Mouse (Mus musculus) urinary bladder, postnatal 36 days (tissue): ENCODE data around the gene Rad9a.

Source experiments
- DNase-seq, 2 experiments: peaks; one replicate each; pipeline ENCODE4 v3.0.0; 2022; ENCODE audit warnings: low spot score in 2 of 2, mixed read lengths in 1 of 2

Gene Rad9a

DNA sequence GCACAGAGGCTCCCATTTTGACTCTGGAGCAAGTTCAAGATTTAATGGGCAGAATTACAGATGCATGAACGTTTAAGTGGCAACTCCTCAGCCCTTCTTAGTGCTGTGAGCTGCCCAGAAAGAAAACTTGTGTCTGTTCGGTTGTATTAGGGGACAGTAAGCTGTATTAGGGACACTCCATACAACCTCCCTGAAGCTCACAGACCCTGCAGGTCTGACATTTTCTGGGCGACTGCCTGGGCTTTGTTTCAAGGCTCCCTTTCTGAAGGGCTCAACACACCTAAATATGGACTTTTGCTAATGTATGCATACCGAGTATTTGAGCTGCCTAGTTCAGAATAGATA is 37.9 kb downstream of the Rad9a start:
- no peak for DNase-seq

DNA sequence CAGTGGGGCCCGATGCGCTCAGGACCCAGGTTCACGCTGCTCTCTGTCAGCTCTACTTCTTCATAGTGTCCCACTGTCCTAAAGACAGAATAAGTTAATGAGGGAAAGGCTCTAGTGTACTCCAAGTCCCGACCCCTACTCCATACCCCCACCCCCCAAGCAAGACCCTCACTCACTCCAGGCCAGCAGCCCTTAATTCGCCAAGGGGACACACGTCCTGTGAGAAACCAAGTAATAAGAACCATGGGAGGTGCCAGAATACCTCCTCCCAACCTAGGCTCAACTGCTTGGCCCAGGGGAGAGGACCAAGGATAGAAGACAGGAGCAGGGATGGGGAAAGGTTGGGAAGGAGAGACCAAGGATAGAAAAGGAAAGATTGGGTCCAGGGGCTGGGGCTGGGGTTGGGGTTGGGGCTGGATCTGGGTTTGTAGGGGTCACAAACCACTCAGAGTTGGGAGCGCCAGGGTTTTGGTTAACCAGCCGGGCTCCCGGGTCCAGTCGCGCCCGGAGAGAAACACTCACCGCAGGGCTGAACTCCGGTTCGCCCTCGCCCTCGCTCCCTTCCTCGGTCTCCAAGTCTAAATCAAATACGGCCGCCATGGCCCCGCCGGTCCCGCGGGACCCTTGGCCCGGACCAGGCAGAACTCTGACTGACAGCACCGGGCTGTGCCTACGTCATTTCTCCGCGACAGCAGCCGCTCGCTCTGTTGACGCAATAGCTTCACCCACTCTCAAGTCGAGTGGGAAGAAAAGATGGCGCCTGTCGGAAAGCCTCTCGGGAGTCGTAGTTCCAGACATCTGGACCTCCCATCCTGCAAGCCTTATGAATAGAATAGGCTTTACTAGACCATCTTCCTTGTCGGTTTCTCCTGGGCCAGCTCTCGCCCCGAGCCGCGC is 38.6 kb downstream of the Rad9a start, which contains the start of gene Rps6kb2:
Gene Rps6kb2 (minus strand): TSS at position 709 of the 897 bp plus-strand sequence.
- peak; percentile 92 to 96 for DNase-seq

DNA sequence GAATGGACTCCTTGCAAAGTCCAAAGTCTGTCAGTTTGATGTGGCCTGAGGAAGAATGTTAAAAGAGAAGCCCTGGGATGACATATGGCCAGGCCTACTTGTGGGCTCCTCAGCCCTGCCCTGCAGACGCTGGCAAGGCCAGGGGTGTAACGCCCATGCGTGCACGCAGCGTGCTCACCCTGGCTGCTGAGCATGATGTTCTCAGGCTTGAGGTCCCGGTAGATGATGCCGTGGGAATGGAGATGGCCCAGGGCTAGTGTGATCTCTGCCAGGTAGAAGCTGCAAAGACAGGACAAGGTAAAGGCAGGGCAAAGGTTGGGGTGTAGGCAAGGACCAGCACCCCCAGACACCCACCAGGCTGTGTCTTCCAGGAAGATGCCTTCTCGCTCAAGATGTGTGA is 42.4 kb downstream of the Rad9a start:
- no peak for DNase-seq

DNA sequence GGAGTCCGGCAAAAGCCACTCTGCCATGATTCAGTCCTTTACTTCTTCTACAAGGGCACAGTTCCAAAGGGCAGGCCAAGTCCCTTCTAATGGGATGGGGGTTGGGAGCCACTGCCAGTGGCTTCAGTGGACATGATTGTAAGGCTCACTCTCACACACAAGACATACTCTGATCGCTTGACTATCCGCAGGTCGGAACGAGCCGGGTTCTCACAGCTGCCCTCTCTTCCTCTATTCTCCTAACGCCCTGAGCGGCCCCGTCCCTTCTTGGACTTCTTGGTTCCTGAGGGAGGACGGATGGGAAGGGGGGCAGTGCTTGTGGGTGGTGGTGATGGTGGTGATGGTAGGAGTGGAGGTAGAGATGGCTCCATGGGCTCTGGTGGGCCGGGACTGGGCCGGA is 44.7 kb downstream of the Rad9a start:
- no peak for DNase-seq

DNA sequence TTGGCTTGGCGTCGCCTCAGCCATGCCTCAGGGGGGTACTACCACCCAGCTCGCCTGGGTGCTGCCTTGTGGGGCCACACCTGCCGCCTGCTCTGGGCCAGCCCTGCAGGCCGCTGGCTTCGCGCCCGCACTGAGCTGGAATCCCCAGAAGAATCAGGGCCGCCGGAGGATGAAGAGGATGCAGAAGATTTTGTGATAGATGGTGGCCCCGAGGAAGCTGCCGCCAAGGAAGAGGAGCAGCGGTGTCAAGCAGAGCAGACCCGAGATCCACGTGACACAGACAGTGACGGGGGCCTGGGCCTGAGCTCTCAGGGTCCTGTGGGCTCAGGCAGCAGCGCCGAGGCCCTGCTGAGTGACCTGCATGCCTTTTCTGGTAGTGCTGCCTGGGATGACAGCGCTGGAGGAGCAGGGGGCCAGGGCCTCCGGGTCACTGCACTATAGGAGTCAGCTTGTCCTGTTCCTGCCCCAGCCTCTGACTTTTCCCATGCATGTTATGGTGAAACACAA is 45.3 kb downstream of the Rad9a start:
- no peak for DNase-seq

DNA sequence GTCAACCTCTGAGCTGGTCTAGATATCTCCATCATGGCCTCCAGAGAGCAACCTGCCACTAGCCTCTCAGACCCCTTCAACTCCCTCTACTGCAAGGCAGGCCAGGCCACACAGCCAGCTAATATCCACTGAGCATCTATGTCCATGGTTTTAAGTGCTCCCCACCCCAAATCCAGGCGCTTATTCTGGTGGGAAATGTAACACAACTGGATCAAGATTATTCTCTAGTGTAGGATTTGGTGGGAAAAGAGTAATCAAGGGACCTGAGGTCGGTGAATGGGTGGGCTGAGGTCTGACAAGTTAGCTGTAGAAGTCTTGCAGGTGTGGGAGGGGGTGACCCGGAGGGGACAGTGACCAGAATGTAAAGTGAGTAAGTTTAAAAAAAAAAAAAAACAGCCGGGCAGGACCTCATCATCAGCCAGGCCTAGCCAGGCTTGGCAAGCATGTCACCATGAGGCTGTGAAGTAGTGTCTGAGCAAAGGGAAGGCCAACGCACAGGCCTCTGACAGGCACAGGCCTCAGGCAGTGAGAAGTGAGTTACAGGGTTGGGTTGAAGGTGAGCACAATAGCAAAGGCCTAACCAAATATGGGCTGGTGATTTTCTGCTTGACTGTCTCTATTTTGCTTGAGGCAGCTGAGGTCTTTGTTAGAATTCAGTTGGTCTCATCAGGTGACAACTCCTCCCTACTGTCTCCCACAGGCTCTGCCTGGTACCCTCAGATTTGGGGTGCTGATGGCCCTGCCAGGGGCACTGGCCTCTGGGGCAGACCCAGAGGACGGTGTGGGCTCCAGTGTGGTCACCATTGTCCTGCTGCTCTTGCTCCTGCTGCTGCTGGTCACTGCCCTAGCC is 46.0 kb downstream of the Rad9a start:
- no peak for DNase-seq

DNA sequence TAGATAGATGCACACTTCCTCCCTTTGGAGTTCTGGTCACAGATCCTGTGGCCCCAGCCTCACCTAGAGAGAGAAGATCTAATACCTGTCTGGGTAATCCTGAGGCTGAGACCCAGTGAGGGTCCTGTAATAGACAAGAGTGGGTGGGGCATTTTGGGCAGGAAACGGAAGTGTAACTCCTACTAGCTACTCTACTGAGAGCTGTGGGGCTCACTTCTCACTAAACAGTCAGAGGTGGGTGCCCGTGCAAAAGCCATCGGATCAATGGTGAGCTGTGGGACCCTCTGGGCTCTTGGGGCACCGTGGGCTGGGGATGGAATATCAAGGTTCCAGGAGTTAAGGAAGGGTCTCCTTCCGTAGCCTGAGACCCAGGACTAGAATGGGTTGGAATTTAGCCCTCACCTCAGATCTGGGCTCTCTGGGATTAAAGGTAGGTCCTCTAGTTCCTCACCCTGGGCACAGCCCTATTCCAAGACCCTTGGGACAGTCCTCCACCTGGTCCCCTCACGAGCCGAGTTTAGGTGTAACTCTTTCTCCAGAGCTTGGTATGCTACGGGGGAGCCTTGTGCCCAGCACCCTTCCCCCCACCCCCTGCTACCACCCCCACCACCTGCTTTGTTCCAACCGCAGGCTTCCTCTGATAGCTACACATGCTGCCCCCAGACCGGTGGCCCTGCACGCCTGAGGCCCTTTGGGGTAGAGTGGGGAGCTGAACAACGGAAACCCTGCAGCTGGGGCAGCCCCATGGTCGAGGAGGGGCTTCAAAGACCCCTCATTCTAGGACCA is 46.8 kb downstream of the Rad9a start:
- DNase-seq, result no peak

DNA sequence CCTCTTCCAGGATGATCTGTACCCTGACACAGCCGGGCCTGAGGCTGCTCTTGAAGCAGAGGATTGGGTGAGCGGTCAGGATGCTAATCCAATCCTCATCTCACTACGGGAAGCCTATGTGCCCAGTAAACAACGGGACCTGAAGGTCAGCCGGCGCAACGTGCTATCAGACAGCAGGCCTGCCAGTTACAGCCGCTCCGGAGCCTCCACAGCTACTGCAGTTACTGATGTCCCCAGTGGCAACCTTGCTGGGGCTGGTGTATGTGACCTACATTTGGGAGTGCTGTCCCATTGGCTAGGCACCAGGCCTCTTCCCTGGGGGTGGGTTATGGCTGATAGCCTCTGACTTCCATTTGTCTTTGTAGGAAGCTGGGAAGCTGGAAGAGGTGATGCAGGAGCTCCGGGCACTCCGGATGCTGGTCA is 48.2 kb downstream of the Rad9a start, which contains the start of gene Ptprcap:
Gene Ptprcap (plus strand): TSS at position 373 of the 423 bp plus-strand sequence.
- no peak for DNase-seq

DNA sequence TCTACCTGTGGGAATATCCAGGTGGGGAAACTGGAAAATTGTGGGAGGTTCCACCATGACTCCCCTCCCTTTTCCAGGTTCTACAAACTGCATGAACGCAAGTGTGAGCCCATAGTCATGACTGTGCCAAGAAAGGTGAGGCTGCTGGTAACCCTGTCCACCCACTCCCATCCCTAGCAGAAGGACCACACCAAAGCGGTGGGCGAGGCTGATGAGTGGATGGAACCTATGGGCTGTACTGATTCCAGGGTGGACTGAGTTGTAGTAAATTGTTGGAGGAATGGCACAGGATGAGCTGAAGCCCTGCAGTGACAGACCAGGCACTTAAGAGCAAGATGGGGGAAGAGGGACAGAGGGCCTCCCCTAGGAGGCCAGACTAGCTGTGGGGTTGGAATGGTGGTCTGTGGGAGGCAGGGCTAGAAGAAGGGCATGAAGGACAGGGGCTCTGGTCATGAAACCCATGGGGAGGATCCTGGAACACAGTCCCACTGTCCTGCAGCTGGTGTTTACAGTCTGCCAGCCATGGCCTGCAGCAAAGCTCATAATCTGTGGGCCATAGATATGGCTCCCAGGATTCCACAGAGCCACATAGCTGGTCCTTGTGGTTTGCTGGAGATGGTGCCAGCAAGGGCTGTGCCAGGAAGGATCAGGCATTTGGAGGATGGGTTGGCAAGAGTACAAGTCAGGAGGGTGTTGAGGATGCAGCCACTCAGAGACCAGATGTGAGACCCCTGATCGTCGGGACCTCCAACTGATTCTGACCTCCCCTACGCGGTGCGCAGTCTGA is 48.8 kb downstream of the Rad9a start:
- no peak for DNase-seq

DNA sequence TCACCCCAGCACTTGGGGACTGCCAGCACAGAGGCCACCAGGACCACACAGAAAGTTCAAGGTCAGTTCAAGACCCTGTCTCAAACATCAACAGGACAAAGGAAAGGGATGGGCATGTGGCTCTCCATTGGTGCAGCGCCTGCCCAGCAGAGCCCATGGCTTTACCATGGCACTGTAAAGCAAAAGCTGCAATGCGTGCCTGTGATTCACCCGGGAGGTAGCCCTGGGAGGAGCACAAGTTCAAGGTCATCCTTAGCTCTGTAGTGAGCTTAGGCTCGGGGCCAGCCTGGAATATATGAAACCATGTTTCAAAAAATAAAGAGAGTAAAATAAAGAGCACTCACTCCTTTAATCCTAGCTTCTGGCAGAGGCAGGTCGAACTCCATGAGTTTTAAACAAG is 49.6 kb downstream of the Rad9a start:
- DNase-seq, result no peak

DNA sequence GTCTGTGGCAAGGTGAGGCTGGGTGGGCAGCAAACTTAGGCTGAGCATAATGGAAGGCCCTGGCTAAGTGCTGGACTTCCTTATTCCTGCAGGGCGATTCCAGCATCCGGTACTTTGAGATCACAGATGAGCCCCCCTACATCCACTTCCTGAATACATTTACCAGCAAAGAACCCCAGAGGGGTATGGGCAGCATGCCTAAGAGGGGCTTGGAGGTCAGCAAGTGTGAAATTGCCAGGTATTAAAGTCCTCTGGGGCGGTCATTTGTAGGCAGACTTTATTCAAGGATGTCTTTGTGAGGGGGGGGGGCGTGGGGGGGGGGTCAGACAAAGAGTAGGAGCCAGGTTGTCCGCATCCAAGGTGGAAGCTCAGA is 50.0 kb downstream of the Rad9a start:
- DNase-seq, result no peak

DNA sequence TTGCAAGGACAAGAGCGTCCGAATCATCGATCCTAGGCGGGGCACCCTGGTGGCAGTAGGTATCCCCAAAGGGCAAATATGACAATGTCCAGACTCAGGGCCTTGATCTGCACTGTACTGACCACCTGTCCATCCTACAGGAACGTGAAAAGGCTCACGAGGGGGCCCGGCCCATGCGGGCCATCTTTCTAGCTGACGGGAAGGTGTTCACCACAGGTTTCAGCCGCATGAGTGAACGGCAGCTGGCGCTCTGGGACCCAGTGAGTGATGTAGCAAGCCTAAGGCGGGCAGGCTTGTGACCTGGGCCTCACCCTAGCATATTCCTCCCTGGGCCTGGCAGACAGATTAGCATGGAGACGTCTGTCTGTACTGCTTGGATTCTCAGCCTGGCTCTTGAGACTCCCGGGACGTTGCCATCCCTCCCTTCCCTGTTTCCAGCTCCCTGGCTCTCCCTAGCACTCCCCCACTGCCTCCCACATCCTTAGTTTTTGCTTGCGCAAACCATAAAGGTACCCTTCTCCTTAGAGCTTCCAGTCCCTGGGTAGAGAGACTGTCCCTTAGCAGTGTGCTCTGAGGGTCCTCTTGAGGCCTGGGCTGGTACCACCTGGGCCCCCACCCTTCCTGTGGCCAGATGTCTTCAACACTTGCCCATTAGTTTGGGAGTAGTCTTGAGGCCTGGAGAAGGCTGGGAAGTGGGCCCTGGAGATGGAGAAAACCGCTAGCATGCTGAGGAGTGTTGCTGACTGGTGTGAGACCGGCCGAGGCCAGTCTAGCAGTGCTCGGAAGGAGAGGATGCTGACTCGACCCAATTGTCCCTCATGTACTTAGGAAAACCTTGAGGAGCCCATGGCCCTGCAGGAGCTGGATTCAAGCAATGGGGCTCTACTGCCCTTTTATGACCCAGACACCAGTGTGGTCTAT is 50.6 kb downstream of the Rad9a start:
- DNase-seq, result no peak

DNA sequence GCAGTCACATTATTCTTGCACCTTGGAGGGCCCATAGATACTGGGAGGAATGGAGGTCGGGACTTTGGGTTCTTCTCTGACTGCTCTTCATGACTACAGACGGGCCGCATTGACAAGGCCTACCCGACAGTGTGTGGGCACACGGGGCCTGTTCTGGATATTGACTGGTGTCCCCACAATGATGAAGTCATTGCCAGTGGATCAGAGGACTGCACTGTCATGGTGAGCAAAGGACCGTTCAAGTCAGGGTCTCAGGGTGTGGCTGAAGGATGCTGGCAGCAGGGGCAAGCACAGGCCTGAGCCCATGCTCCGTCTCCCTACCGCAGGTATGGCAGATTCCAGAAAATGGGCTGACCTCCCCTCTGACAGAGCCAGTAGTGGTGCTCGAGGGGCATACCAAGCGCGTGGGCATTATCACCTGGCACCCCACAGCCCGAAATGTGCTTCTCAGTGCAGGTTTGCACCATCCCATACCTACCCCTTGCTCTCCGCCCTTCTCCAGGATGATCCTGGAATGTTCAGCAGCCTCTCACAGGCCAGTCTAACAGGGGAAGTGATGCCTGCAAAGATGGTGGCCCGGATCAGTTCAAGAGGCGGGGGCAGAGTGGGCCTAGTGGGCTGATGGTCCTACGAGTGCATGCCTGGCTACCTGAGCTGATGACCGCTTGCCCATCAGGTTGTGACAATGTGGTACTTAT is 51.5 kb downstream of the Rad9a start:
- DNase-seq, result no peak

DNA sequence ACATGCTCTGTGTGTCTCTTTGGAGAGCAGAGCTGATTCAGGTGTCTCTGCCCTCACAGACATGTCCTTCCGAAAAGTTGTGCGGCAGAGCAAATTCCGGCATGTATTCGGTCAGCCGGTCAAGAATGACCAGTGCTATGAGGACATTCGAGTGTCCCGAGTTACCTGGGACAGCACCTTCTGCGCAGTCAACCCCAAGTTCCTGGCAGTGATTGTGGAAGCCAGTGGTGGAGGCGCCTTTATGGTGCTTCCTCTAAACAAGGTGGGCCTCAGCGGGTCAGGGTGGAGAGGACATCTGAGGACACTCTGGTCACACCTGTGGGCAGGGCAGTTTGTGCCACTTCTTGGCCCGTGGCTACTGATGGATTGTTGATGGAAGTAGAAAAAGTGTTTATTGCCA is 52.2 kb downstream of the Rad9a start:
- no peak for DNase-seq

DNA sequence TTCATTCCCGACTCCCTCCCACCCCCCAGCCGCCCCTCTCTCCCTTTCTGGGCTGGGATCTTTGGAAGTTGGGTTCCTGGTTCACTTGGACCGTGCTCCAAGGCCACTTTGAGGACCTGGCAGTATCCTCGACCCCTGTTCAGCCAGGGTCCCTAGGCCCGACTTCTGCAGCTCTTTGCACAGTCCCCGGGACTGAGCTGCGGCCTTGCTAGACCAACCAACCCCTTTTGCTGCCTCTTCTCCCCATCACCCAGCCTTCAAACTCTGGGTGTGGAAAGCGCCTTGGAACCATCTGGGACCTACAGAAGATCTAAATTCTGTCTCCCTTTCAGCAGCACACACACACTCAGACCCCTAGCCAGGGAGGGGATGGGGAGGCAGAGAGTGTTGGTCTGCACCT is 52.6 kb downstream of the Rad9a start:
- no peak for DNase-seq

DNA sequence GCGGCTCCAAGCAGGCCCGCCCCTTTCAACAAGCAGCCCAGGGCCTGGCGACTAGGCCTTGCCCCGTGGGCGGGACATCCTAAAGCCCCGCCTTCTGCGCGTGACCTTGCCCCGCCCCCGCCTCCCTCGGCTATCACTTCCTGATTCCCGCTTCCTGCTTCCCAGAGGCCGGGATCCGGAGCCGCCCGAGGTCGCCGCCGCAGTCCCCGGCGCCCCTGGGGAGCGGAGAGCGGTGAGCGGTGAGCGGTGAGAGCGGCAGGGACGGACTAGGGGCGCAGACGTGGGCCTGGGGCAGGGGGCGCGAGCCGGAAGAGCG is 53.0 kb downstream of the Rad9a start, which contains the start of gene Coro1b:
Gene Coro1b (plus strand): TSS at position 129 of the 316 bp plus-strand sequence.
- DNase-seq, result peak; percentile 98 to 99

DNA sequence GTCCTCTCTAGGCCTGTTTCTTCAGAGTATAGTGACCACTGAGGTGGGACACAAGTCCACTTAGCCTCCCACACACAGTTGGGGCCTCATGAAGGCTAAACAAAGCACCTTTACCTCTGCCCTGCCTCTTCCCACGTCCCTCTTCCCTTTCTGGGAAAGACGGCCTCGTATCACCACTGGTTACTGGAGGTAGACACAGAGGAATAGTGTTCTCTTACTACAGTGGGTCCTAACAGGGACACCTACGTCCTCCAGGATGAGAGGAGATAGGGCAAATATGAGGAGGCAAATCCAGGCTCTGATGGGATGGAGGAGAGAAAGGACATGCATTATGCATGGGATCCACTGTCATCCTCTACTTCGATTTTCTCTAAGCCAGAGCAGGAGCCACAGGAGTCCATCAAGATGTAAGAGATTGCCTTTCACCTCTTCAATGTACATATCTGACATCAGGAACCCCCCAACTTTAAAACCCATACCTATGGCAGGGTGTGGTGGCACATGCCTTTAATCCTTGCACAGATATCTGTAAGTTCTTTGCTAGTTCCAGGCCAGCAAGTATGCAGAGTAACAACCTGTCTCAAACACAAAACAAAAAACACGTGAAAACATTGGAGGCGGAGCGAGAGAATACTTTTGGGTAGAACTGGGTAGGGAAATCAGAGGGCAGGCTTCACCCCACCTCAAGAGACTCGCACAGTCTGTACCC is 53.5 kb downstream of the Rad9a start:
- DNase-seq, result no peak

DNA sequence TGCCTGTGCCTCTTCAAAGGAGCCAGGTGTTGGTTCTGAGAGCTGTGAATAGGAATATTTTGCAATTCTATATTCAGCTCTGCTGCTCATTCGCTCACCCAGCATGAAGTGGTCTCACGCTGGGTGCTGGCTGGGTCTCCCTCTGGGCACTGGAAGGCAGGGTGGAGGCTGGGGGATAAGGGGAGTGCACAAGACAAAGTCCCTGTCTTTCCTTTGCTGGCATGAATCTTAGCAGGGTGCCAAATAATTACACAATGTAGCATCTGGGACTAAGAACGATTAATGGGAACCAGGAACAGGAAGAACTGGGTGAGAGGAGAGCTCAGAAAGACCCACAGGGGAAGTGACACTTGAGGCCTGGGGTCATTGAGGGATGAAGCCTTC is 54.4 kb downstream of the Rad9a start:
- no peak for DNase-seq
